Mouse (Mus musculus) CD4-positive helper T cell, adult 2 months (primary cell): ENCODE data around the gene Olfr618.
"Not testable (repeated sequence)": the region's sequence is repeated elsewhere in the genome, so short reads cannot be mapped to it uniquely, and the experiment has no call there.

Experiments
- DNase-seq: peaks from one replicate; pipeline ENCODE4 v3.0.0-alpha.2; 2012; ENCODE audit warnings: low read depth, missing footprints, low spot score

Gene Olfr618

GRCm38 (mm10) chr7:103589803-103590202, at the start of gene Olfr618:
TSS of gene Olfr618 (plus strand) at chr7:103590103.
- no peak for DNase-seq

GRCm38 (mm10) chr7:103542617-103543016, 47.3 kb upstream of the Olfr618 start, which contains the start of gene Olfr612:
TSS of gene Olfr612 (minus strand) at chr7:103542717.
- DNase-seq, result not testable (repeated sequence)

- DNase-seq, result no peak
Measured at GRCm38 (mm10) chr7:103547774-103548173, 42.1 kb upstream of the Olfr618 start, which contains the start of gene Olfr613. TSS of gene Olfr613 (plus strand) at chr7:103548074.

- no peak for DNase-seq
Measured at GRCm38 (mm10) chr7:103555779-103556178, 34.1 kb upstream of the Olfr618 start, which contains the start of gene Olfr615. TSS of gene Olfr615 (plus strand) at chr7:103556079.

GRCm38 (mm10) chr7:103569043-103569442, 20.9 kb upstream of the Olfr618 start, which contains the start of gene Olfr616:
TSS of gene Olfr616 (minus strand) at chr7:103569143.
- no peak for DNase-seq

GRCm38 (mm10) chr7:103572761-103573160, 17.1 kb upstream of the Olfr618 start, which contains the start of gene Olfr617:
TSS of gene Olfr617 (plus strand) at chr7:103573061.
- no peak for DNase-seq

GRCm38 (mm10) chr7:103600275-103600674, 10.4 kb downstream of the Olfr618 start, which contains the start of gene Olfr619:
TSS of gene Olfr619 (plus strand) at chr7:103600575.
- DNase-seq, result no peak

GRCm38 (mm10) chr7:103607425-103607824, 17.5 kb downstream of the Olfr618 start:
- no peak for DNase-seq

GRCm38 (mm10) chr7:103612434-103612833, 22.5 kb downstream of the Olfr618 start, which contains the start of gene Olfr620:
TSS of gene Olfr620 (minus strand) at chr7:103612534.
- DNase-seq, result no peak

GRCm38 (mm10) chr7:103636795-103637194, 46.9 kb downstream of the Olfr618 start:
- DNase-seq, result no peak

GRCm38 (mm10) chr7:103642602-103643001, 52.7 kb downstream of the Olfr618 start, which contains the start of gene Olfr622:
TSS of gene Olfr622 (minus strand) at chr7:103642702.
- DNase-seq, result no peak

- DNase-seq, result no peak
Measured at GRCm38 (mm10) chr7:103644070-103644469, 54.2 kb downstream of the Olfr618 start.
